Mouse (Mus musculus) ovary, postnatal 36 days (tissue): Measurements from ENCODE around the gene Tmem50b.
A peak's percentile ranks its signal among the peaks of the same experiment; 100 is the strongest.
"Not testable (repeated sequence)": the region's sequence is repeated elsewhere in the genome, so short reads cannot be mapped to it uniquely, and the experiment has no call there.

Experiments used
- DNase-seq: peaks from one replicate; pipeline ENCODE4 v3.0.0; 2022; ENCODE audit warnings: low spot score, mixed read lengths

The Tmem50b gene

DNA sequence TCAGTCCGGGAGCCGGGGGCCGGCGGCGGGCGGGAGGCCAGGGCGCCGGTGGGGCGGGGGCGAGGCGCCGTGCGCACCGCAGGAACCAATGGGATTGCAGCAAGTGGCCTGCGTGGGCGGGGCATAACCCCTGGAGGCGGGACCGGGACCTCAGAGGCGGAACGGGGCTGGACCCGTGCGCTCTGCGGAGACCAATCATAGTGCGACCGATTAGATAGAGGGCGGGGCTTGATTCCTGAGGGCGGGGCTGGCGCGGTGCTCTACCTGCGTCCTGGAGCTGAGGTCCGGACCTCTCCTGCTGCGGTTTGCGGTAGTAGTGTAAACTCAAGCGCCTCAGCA is at the start of gene Tmem50b:
TSS of gene Tmem50b (minus strand) at position 129 of the 339 bp plus-strand sequence.
- peak; percentile 99 for DNase-seq

- peak; percentile 95 for DNase-seq
Measured at GRCm38 (mm10) chr16:91646681-91647419, 49.2 kb upstream of the Tmem50b start, which contains the start of gene Gart. Gene Gart, minus strand, starts transcription at chr16:91646952.

GRCm38 (mm10) chr16:91645995-91646602 is 48.5 kb upstream of the Tmem50b start:
- DNase-seq: no peak

GRCm38 (mm10) chr16:91645420-91645819 is 47.8 kb upstream of the Tmem50b start:
- DNase-seq: not testable (repeated sequence)

DNA sequence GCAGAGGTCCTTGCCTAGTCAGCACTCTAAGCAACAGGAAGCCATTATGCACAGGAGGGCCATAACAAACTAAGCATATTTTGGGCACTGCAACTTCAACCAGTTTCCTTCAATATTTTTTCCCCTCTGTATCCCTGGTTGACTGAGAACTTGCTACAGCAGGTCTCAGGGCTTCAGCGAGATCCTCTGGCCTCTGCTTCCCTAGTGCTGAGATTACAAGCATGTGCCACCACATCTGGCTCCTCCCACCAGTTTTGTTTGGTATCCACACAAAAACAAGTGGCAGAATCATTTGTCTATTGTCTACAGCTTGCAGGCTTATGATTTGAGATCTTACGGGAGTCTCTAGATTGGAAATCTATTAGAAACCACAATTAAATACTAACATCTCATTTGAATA is 47.3 kb upstream of the Tmem50b start:
- no peak for DNase-seq

- no peak for DNase-seq
Measured at GRCm38 (mm10) chr16:91640171-91640570, 42.6 kb upstream of the Tmem50b start.

DNA sequence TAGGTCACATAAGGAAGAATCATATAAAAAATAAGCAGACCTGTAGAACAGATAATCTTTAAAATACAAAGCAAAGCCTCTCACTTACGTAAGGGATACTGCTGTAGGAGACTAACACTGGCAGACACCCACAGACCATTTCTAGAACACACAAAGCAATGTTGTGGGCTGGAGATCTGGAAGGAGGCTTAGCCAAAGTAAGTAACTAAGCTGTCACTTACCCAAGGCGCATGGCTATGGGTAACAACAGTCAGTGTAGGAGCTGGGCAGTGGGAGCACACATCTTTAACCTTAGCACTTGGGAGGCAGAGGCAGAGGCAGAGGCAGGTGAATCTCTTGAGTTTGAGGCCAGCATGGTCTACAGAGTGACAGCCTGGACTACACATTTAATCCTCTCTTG is 42.0 kb upstream of the Tmem50b start:
- DNase-seq: no peak

GRCm38 (mm10) chr16:91639161-91639560 is 41.6 kb upstream of the Tmem50b start:
- DNase-seq: peak; percentile 52

DNA sequence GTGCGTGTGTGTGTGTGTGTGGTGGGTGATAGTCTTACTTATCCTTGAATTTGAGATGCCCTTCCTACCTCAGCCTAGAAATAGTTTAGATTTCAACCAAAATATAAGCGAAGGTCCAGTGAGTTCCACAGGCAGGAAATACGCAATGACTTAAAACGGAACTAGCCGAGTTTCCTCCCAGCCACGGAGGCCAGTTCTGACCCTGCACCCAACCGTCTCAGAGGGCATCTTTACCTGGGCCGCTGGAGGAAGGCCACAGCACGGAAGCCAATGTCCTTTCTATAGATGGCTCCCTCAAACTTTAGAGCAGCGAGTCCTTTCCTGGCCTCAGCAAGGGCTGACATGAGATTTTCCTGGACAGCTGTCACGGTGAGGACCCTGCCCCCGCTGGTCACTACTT is 36.0 kb upstream of the Tmem50b start:
- no peak for DNase-seq

- DNase-seq: no peak
Measured at GRCm38 (mm10) chr16:91632940-91633339, 35.3 kb upstream of the Tmem50b start.

DNA sequence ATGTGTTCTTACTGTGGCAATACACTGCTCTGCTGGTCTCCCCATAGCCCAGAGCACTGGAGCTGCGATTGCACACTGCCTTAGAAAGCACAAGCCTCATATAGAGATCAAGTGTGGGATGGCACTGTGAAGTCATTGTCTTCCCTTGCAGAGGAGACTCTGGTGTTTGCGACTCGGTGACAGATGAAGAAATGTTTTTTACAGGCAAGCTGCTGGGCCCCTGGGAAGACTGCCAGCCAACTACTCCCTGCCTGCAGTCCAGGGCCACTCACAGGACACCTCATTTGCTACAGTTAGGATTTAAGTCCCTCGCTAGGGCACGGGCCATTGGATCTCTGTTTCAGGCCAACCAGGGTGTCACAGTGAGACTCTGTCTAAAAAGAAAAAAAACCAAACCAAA is 34.8 kb upstream of the Tmem50b start:
- DNase-seq: peak; percentile 43

DNA sequence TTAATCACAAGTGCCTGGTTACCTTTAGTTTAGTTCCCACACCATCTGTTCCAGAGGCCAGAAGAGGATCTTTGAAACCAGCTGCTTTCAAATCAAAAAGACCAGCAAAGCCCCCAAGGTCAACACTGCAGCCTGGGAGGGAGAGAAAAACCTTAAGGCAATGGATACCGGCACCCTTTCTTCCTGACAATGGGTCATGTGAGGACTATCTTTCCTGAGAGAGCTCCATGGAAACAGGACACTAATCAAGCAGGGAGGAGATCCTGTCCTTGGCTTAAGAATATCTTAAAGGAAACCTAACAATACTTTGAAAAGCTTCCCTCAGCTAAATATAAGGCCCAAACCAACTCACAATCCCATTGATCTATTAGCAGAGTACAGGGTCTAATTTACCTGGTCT is 33.0 kb upstream of the Tmem50b start:
- no peak for DNase-seq

GRCm38 (mm10) chr16:91629749-91630148 is 32.1 kb upstream of the Tmem50b start:
- no peak for DNase-seq

GRCm38 (mm10) chr16:91628673-91629072 is 31.1 kb upstream of the Tmem50b start:
- DNase-seq: no peak

DNA sequence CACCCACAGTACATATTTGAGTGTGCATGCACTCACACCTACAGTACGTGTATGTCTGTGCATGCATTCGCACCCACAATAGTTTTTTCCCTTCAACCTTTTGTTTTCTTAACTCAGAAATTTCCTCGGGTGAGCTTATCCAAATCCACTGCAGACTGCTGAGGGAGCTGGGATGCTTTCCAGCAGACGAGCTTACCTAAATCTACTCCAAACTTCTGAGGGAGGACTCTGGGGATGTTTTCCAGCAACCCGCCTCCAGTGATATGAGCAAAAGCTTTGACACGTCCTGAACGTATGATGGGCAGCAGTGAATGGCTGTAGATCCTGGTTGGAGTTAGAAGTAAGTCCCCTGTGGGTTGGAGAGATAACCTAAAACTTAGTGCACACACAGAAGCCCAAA is 30.2 kb upstream of the Tmem50b start:
- DNase-seq: no peak

- peak; percentile 26 for DNase-seq
Measured at GRCm38 (mm10) chr16:91623074-91623473, 25.5 kb upstream of the Tmem50b start.

- DNase-seq: no peak
Measured at GRCm38 (mm10) chr16:91620991-91621390, 23.4 kb upstream of the Tmem50b start.

- DNase-seq: no peak
Measured at GRCm38 (mm10) chr16:91620185-91620584, 22.6 kb upstream of the Tmem50b start.

DNA sequence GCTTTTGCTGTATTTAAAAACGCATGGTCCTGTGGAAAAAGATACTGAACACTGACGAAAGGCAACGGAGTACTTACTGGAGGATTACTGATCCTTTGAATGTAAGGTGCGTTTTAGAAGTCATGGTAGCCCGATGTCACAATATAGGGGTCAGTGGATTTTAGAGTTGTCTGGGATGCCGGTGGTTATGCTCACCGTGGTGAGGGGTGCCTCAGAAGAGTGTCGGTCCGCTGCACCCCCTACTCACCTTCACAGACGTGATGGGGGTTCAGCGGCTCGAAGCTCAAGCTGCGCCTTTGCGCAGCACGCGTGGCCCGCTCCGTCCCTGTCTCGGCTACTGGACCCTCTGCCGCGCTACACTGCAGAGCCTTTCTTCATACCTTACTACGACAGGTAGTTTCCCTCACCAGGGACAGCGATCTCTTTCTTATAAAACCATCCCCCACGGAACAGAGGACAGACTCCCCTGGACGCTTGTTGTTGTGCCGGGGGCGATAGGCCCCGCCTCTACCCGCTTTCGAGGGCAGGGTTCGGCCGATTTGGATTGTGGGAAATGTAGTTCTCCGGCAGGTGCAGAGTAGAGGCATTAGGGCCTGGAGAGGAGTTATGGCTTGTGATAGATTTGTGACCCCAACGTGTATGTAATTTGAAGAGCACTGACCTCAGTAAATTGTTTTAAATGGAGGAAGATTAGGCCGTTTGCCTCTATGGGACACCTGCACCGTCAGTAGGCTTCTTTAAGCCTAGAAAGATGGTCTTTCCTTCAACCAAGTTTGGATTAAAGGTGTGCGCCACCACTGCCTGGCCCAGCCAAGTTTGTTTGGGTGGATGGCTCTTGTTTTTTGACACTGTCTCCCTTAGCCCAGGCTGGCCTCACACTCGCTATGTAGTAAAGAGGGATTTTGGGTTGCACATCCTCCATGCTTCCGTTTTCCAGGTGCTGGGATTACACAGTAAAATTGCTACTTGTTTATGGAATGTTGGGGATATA is 21.2 kb upstream of the Tmem50b start, which contains the start of gene Dnajc28:
TSS of gene Dnajc28 (minus strand) at position 516 of the 991 bp plus-strand sequence.
- DNase-seq: peak; percentile 73

DNA sequence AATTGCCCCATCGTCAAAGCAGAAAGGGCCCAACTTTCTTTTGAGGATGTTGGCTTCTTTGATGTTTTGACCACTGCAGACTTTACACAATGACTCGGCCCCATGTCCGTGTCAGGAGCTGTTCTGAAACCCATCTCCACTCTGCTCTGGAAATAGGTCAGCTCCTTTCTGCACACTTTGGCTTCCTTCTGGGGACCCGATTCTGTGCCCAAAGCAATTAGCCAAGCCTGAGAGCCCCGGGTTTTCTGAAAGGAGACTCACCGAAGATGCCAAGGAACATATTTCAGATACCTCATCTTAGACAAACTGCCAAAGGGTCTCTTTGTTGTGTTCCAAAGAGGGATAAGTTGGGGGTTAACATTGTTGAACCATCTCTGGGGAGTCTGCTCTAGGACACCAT is 17.0 kb upstream of the Tmem50b start:
- DNase-seq: no peak

GRCm38 (mm10) chr16:91612525-91612924 is 14.9 kb upstream of the Tmem50b start:
- DNase-seq: no peak

DNA sequence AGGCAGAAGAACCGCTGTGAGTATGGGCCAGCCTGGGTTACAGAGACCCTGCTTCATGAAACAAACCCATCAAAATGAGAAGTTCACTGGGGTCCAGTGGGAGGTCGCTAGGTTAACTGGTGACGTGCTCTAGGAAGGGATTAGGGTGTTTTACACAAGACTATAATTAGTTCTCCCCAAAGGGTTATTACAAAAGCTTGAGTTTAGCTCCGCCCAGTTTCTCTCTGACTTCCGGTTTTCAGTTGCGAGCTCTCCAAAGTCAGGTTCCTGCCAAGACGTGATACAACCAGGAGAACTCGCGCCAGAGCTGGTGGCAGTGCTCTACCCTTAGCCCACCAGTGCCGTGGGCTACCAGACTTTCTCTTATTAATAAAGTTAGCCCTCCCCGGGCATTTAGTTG is 13.6 kb upstream of the Tmem50b start:
- DNase-seq: no peak
